Comparison of ENCODE assay signal across 9 mouse cellular contexts in genomic region chr9:70841426-70842215, GRCm38 (mm10).
A peak's percentile ranks its signal among the peaks of the same experiment; 100 is the strongest.
DNase-seq lines count a peak whose midpoint lies in the region; ATAC-seq and TF ChIP-seq lines count a peak whose summit lies in the region.
"Had no signal": no experiment of that assay in that cellular context is flagged by ENCODE, and none has a peak within 500 bp of the region (broad histone marks: within the 10 kb centered on the region; RNA-seq: fewer than 3 reads in every experiment).

No protein-coding gene starts in this region.

- ATAC-seq in embryonic facial prominence, embryonic 13.5 days (ENCODE audit: insufficient number of reproducible peaks, insufficient read depth, low FRiP score, low TSS enrichment, low read depth), result no peak

- H3K9ac ChIP-seq in heart, adult 2 months (ENCODE audit: low read depth, low read length), result no peak overlapping the region
- no peak overlapping the region for H3K9ac ChIP-seq in liver, adult 2 months (ENCODE audit: low read depth, low read length)
- no peak overlapping the region for H3K9ac ChIP-seq in embryonic facial prominence, embryonic 13.5 days

- TF ChIP-seq CTCF in heart, adult 2 months (IDR thresholded peaks at IDR 0.05), result no peak
- no peak for TF ChIP-seq CTCF in liver, adult 2 months (IDR thresholded peaks at IDR 0.05; ENCODE audit: low read depth, low read length)

- no peak overlapping the region for H3K4me3 ChIP-seq in heart, adult 2 months
- H3K4me3 ChIP-seq in liver, adult 2 months (ENCODE audit: insufficient read depth, low read depth, low read length), result no peak overlapping the region
- H3K4me3 ChIP-seq in embryonic facial prominence, embryonic 13.5 days, result no peak overlapping the region
- H3K4me3 ChIP-seq in macrophage (ENCODE audit: inconsistent target), result no peak overlapping the region

- peak overlapping the region; percentile 45 for H3K27ac ChIP-seq in heart, adult 2 months
- peak overlapping the region; percentile 38 for H3K27ac ChIP-seq in liver, adult 2 months (replicated peaks; ENCODE audit: insufficient read depth, low read depth, low read length)
- peak overlapping the region; percentile 62; the same call in 1 of the 2 replicates for H3K27ac ChIP-seq in embryonic facial prominence, embryonic 13.5 days
- peak overlapping the region; percentile 59 for H3K27ac ChIP-seq in macrophage

- no peaks in the 10 kb centered on the region; the same call in 1 of the 2 replicates for H3K36me3 ChIP-seq in heart, adult 2 months (ENCODE audit: control insufficient read depth, insufficient read depth, low read length)
- H3K36me3 ChIP-seq in liver, adult 2 months (ENCODE audit: control insufficient read depth, insufficient read depth, low read length), result no peaks in the 10 kb centered on the region
- no peaks in the 10 kb centered on the region for H3K36me3 ChIP-seq in embryonic facial prominence, embryonic 13.5 days
- H3K36me3 ChIP-seq in macrophage (ENCODE audit: inconsistent target), result no peaks in the 10 kb centered on the region

- H3K79me2 ChIP-seq in heart, adult 2 months (replicated peaks; ENCODE audit: control insufficient read depth, insufficient read depth, low read length), result no peaks in the 10 kb centered on the region
- peaks cover 3% of the 10 kb centered on the region; the same call in 1 of the 2 replicates for H3K79me2 ChIP-seq in liver, adult 2 months (ENCODE audit: control insufficient read depth, insufficient read depth, low read length)
- H3K79me2 ChIP-seq in macrophage (ENCODE audit: inconsistent target), result no peaks in the 10 kb centered on the region

- no peak overlapping the region for H3K4me2 ChIP-seq in embryonic facial prominence, embryonic 13.5 days

- H3K9me3 ChIP-seq in embryonic facial prominence, embryonic 13.5 days, result no peaks in the 10 kb centered on the region

- H3K4me1 ChIP-seq in heart, adult 2 months (ENCODE audit: control insufficient read depth, insufficient read depth, low read length), result peaks cover 17% of the 10 kb centered on the region
- H3K4me1 ChIP-seq in liver, adult 2 months (ENCODE audit: control insufficient read depth, insufficient read depth, low read length), result peaks cover 28% of the 10 kb centered on the region
- H3K4me1 ChIP-seq in embryonic facial prominence, embryonic 13.5 days, result peaks cover 13% of the 10 kb centered on the region

- no peak for DNase-seq in heart, adult 2 months
- DNase-seq in heart, adult 9 months (ENCODE audit: low spot score in 2 of 2), result no peak
- DNase-seq in liver, adult 2 months (ENCODE audit: extremely low read depth, low read depth, low spot score), result peak; percentile 28
- no peak for DNase-seq in liver
- DNase-seq in adrenal gland, postnatal 25 days, result no peak
- no peak for DNase-seq in embryo, embryonic 10 days (ENCODE audit: low spot score)
- DNase-seq: retina, postnatal 1 day had no signal

- intact Hi-C loops in heart, adult 2 months (cut with DNase I), result loop anchor here (2.0 to 5.0 kb wide), 2 partner anchors 49 to 71 kb away; no protein-coding TSS in a partner anchor

- no peak for TF ChIP-seq EP300 in heart, adult 2 months (IDR thresholded peaks at IDR 0.05; ENCODE audit: insufficient read depth, low read depth, low read length)

- H3K27me3 ChIP-seq in heart, adult 2 months (ENCODE audit: control insufficient read depth, insufficient read depth, low read length), result no peaks in the 10 kb centered on the region
- H3K27me3 ChIP-seq in liver, adult 2 months (ENCODE audit: control insufficient read depth, insufficient read depth, low read length), result no peaks in the 10 kb centered on the region
- H3K27me3 ChIP-seq in embryonic facial prominence, embryonic 13.5 days, result no peaks in the 10 kb centered on the region

- WGBS in heart, adult 2 months, result 69% methylated on average over 8 of the region's 8 CpGs
- 64% methylated on average over 8 of the region's 8 CpGs for WGBS in liver, adult 2 months
- 70% methylated on average over 8 of the region's 8 CpGs for WGBS in embryonic facial prominence, embryonic 13.5 days
- 55% methylated on average over 8 of the region's 8 CpGs for WGBS in macrophage (ENCODE audit: missing documents)

- TF ChIP-seq POLR2A in heart, adult 2 months (IDR thresholded peaks at IDR 0.05; ENCODE audit: insufficient read depth, low read depth, low read length), result no peak
- TF ChIP-seq POLR2A in liver, adult 2 months (IDR thresholded peaks at IDR 0.05; ENCODE audit: extremely low read depth, insufficient read depth, low read length), result no peak
